Mouse (Mus musculus) heart, postnatal 0 days (tissue): ENCODE data around the gene Dennd1a.

Experiments used
- CTCF ChIP-seq: IDR thresholded peaks from 2 replicates; pipeline ENCODE4 v1.5.1; 2016; ENCODE audit warnings: antibody characterized with exemption, control low read depth, low read depth
- EP300 ChIP-seq: IDR thresholded peaks from 2 replicates; pipeline ENCODE4 v1.6.1; 2016; ENCODE audit warnings: antibody characterized with exemption, low read depth

GRCm38 (mm10) chr2:37818761-37819525 is 468.2 kb downstream of the Dennd1a start:
- TF ChIP-seq CTCF (no peak), EP300 (no peak)
